Mouse (Mus musculus) liver, postnatal 0 days (tissue): Measurements from ENCODE around the gene Macf1.
"Not testable (repeated sequence)": the region's sequence is repeated elsewhere in the genome, so short reads cannot be mapped to it uniquely, and the experiment has no call there.

Source experiments
- CTCF ChIP-seq: sonication (generic); IDR thresholded peaks from 2 replicates; pipeline ENCODE4 v1.5.1; 2016; ENCODE audit warnings: antibody characterized with exemption, low read depth
- EP300 ChIP-seq: IDR thresholded peaks from 2 replicates; pipeline ENCODE4 v1.6.1; 2016; ENCODE audit warnings: antibody characterized with exemption, low read depth, mild to moderate bottlenecking

DNA sequence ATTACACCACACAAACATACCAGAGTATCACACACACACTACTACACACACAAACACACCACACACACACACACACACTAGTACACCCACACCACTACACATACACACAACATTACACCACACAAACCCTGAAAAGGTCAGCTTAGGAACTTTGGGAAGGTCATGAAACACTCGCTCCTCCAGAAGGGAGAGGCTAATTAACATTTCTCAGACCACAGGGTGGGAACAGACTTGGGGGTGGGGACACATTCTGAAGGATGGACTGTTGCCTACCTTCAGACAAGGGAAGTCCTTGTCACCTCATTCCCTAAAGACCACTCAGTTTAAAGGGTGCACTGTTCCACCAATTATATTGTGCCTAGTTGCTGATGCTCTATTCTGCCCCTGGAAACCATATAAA, 352.2 kb downstream of the Macf1 start:
- not testable (repeated sequence) for TF ChIP-seq CTCF, EP300
